Mouse (Mus musculus) embryonic facial prominence, embryonic 15.5 days (tissue): ENCODE measurements at regions not wholly inside any gene's neighbourhood (a gene's known extent, or its start where the extent isn't known, plus 50 kb on each side); places are given as distances from the start of the nearest gene placed in this dataset.
A peak's percentile ranks its signal among the peaks of the same experiment; 100 is the strongest.

ENCODE experiments used
- ATAC-seq: fragments of 200-750 bp; cut with Nextera tagmentation; 2 replicates; pipeline ENCODE4 v1.8.0; 2017; ENCODE audit warnings: low read depth, moderate TSS enrichment; ENCODE audit not compliant: insufficient number of reproducible peaks, low FRiP score, low TSS enrichment
- H3K27ac ChIP-seq: fragments of 300-500 bp; sonication (generic); replicated peaks from 2 replicates; pipeline ENCODE4 v1.5.1; 2015; ENCODE audit warnings: mild to moderate bottlenecking, inconsistent platforms
- H3K27me3 ChIP-seq: fragments of 300-500 bp; sonication (generic); 2 replicates; pipeline ENCODE4 v1.6.1; 2015; ENCODE audit warnings: inconsistent platforms
- H3K36me3 ChIP-seq: fragments of 300-500 bp; sonication (generic); 2 replicates; pipeline ENCODE4 v1.6.1; 2015; ENCODE audit warnings: mild to moderate bottlenecking, inconsistent platforms
- H3K4me1 ChIP-seq: fragments of 300-500 bp; sonication (generic); 2 replicates; pipeline ENCODE4 v1.6.1; 2015; ENCODE audit warnings: inconsistent platforms
- H3K4me2 ChIP-seq: fragments of 300-500 bp; sonication (generic); replicated peaks from 2 replicates; pipeline ENCODE4 v1.6.1; 2015; ENCODE audit warnings: mild to moderate bottlenecking, inconsistent platforms
- H3K4me3 ChIP-seq: fragments of 300-500 bp; sonication (generic); replicated peaks from 2 replicates; pipeline ENCODE4 v1.5.1; 2015; ENCODE audit warnings: mild to moderate bottlenecking, inconsistent platforms
- H3K9ac ChIP-seq: fragments of 300-500 bp; sonication (generic); 2 replicates; pipeline ENCODE4 v1.6.1; 2015; ENCODE audit warnings: inconsistent platforms
- H3K9me3 ChIP-seq: fragments of 300-500 bp; sonication (generic); replicated peaks from 2 replicates; pipeline ENCODE4 v1.6.1; 2016; ENCODE audit warnings: inconsistent platforms
- WGBS: fragments of 180-500 bp; shearing (Covaris S2); methylation state at CpG from one replicate; pipeline ENCODE4 v1.1.7; 2015; 5-methylcytosine and 5-hydroxymethylcytosine counted together

GRCm38 (mm10) chr13:28517161-28517560 is 259.8 kb downstream of the Gm11361 start:
- peaks cover 24% of the 10 kb centered on the region; the same call in 1 of the 2 replicates for H3K4me1 ChIP-seq
- no peaks in the 10 kb centered on the region for H3K36me3 ChIP-seq
- no peak overlapping the region for H3K4me3 ChIP-seq
- H3K9me3 ChIP-seq: no peaks in the 10 kb centered on the region
- no peaks in the 10 kb centered on the region for H3K27me3 ChIP-seq
- no peak overlapping the region; the same call in 1 of the 2 replicates for H3K27ac ChIP-seq
- WGBS: 62% methylated on average over 6 of the region's 6 CpGs
- no peak for ATAC-seq
- no peak overlapping the region for H3K9ac ChIP-seq
- no peak overlapping the region for H3K4me2 ChIP-seq

DNA sequence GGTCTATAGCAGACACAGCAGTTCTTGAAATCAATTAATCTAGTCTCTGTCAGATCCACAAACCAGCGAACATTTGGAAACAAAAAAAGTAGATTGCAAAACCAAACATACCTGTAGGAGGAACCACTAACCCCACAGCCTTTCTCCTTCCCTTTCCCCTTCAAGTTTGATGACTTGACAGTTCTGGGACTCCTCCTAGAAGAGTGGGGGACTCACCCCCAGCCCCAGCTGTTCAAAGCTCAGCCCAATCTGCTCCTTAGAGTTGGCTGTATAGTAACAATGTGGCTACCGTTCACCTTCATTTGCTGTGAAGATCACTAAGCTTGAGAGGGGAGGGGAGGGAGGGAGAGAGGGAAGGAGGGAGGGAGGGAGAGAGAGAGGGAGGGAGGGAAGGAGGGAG is 259.3 kb downstream of the Gm11361 start:
- no peak overlapping the region for H3K4me3 ChIP-seq
- no peak for ATAC-seq
- WGBS: 47% methylated on average over 2 of the region's 2 CpGs
- no peak overlapping the region for H3K9ac ChIP-seq
- H3K36me3 ChIP-seq: no peaks in the 10 kb centered on the region
- peaks cover 22% of the 10 kb centered on the region; the same call in 1 of the 2 replicates for H3K4me1 ChIP-seq
- no peak overlapping the region for H3K4me2 ChIP-seq
- no peak overlapping the region for H3K27ac ChIP-seq
- H3K27me3 ChIP-seq: no peaks in the 10 kb centered on the region
- H3K9me3 ChIP-seq: no peaks in the 10 kb centered on the region

DNA sequence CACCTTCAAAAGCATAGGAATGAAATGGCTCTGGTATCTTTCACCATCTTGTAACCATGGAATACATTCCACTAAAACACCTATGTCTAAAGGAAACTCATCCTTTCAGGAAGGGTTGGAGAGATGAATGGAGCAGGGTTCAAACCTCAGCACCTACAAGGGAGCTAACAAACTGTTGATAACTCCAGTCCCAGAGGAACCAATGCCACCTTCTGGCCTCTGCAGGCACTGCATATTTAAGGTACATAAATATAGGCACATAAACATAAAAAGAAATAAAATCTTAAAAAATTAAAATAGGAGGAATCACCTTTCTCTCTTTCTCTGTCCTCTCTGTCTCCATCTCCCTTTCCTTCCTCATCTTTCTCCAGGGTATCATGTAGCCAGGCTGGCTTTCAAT is 256.9 kb downstream of the Gm11361 start:
- H3K9me3 ChIP-seq: no peaks in the 10 kb centered on the region
- peaks cover 9% of the 10 kb centered on the region; the same call in 1 of the 2 replicates for H3K4me1 ChIP-seq
- no peak overlapping the region for H3K4me2 ChIP-seq
- no peak overlapping the region for H3K4me3 ChIP-seq
- no peaks in the 10 kb centered on the region for H3K36me3 ChIP-seq
- no peak overlapping the region for H3K27ac ChIP-seq
- no peaks in the 10 kb centered on the region for H3K27me3 ChIP-seq
- ATAC-seq: no peak
- no peak overlapping the region for H3K9ac ChIP-seq

- H3K9ac ChIP-seq: no peak overlapping the region
- H3K4me3 ChIP-seq: no peak overlapping the region
- no peaks in the 10 kb centered on the region for H3K27me3 ChIP-seq
- ATAC-seq: no peak
- no peaks in the 10 kb centered on the region for H3K36me3 ChIP-seq
- 90% methylated on average over 7 of the region's 7 CpGs for WGBS
- H3K4me2 ChIP-seq: no peak overlapping the region
- no peaks in the 10 kb centered on the region for H3K9me3 ChIP-seq
- no peak overlapping the region for H3K27ac ChIP-seq
- peaks cover 11% of the 10 kb centered on the region for H3K4me1 ChIP-seq
Measured at GRCm38 (mm10) chr13:28513336-28513735, 256.0 kb downstream of the Gm11361 start.

DNA sequence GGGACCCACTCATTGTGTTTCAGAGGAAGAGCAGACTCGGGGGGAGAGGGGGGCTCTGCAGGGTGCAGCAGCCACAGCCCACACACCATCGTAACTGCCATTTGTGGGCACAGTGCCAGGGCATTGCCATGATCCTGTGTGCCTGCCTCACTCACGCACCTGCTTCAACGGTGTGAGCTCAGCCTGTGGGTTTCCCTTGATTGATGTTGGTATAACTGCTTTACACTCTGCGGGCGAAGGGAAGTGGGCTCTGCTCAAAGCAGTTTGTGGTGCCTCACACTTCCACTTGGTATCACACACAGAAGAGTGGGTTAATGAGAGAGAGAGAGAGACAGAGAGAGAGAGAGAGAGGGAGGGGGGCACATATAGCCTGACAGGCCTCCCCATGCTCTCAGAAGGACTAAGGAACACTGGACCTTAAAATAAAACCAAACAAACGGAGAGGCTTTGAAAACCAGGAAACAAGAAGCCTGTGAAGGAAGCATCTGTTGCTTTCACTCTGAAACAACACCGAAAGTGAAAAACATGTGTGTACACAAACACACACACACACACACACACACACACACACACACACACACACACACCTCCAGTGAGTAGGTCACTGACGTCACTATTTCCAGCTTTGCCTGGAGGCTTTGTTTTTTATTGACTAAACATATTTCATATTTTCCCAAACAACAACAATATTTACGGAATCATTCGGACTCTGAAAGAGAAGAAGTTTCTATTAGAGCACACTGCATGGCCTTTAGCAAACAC is 255.4 kb downstream of the Gm11361 start:
- no peak for ATAC-seq
- no peak overlapping the region for H3K4me3 ChIP-seq

GRCm38 (mm10) chr13:28508184-28508583 is 250.9 kb downstream of the Gm11361 start:
- no peaks in the 10 kb centered on the region for H3K27me3 ChIP-seq
- peaks cover 27% of the 10 kb centered on the region for H3K4me1 ChIP-seq
- H3K9ac ChIP-seq: no peak overlapping the region
- H3K9me3 ChIP-seq: no peaks in the 10 kb centered on the region
- WGBS: 20% methylated on average over 2 of the region's 2 CpGs
- peak overlapping the region; percentile 35; the same call in 1 of the 2 replicates for H3K27ac ChIP-seq
- no peak for ATAC-seq
- no peaks in the 10 kb centered on the region for H3K36me3 ChIP-seq
- H3K4me3 ChIP-seq: no peak overlapping the region
- H3K4me2 ChIP-seq: no peak overlapping the region

More for the DNA sequence above, 255.4 kb downstream of the Gm11361 start:
- WGBS: 63% methylated on average over 11 of the region's 11 CpGs
- no peaks in the 10 kb centered on the region for H3K36me3 ChIP-seq
- no peak overlapping the region for H3K9ac ChIP-seq
- no peaks in the 10 kb centered on the region for H3K9me3 ChIP-seq
- H3K27me3 ChIP-seq: no peaks in the 10 kb centered on the region
- no peak overlapping the region for H3K4me2 ChIP-seq
- H3K4me1 ChIP-seq: peaks cover 16% of the 10 kb centered on the region
- no peak overlapping the region for H3K27ac ChIP-seq

DNA sequence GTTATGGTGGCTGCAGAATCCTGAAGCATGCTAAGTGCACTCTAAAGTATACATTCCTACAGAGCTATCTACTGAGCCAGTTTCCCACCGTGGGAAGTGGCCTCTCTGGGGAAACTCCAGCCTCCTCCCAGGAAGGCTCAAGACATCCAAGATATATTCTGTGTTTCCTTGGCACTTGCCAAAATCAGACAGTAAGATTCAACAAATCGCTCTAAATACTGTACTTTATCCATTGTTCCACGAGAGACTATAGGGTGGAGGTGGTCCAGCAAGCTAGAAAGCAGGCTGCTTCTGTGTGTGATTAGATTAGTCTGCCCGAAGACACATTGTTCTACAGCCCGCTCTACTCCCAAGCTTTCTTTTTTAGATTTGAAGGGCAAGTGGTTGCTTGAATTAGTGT is 250.5 kb downstream of the Gm11361 start:
- Histone ChIP-seq H3K27ac (peak overlapping the region; percentile 35; the same call in 1 of the 2 replicates), H3K4me3 (no peak overlapping the region), H3K27me3 (no peaks in the 10 kb centered on the region), H3K9ac (no peak overlapping the region), H3K9me3 (no peaks in the 10 kb centered on the region), H3K36me3 (no peaks in the 10 kb centered on the region), H3K4me1 (peaks cover 27% of the 10 kb centered on the region), H3K4me2 (no peak overlapping the region)
- ATAC-seq: no peak
- WGBS: 44% methylated on average over 5 of the region's 5 CpGs

- Histone ChIP-seq H3K36me3 (no peaks in the 10 kb centered on the region), H3K9ac (no peak overlapping the region), H3K4me1 (peaks cover 28% of the 10 kb centered on the region), H3K4me2 (no peak overlapping the region), H3K9me3 (no peaks in the 10 kb centered on the region), H3K27me3 (no peaks in the 10 kb centered on the region), H3K4me3 (no peak overlapping the region), H3K27ac (no peak overlapping the region)
- ATAC-seq: no peak
- 31% methylated on average over 3 of the region's 3 CpGs for WGBS
Measured at GRCm38 (mm10) chr13:28504340-28504739, 247.0 kb downstream of the Gm11361 start.

- H3K9me3 ChIP-seq: no peaks in the 10 kb centered on the region
- H3K27ac ChIP-seq: no peak overlapping the region
- no peaks in the 10 kb centered on the region for H3K27me3 ChIP-seq
- H3K4me3 ChIP-seq: no peak overlapping the region
- 38% methylated on average over 2 of the region's 2 CpGs for WGBS
- peak; percentile 43; the same call in 1 of the 2 replicates for ATAC-seq
- no peak overlapping the region for H3K9ac ChIP-seq
- no peaks in the 10 kb centered on the region for H3K36me3 ChIP-seq
- peaks cover 16% of the 10 kb centered on the region for H3K4me1 ChIP-seq
- H3K4me2 ChIP-seq: no peak overlapping the region
Measured at GRCm38 (mm10) chr13:28502171-28502570, 244.8 kb downstream of the Gm11361 start.

DNA sequence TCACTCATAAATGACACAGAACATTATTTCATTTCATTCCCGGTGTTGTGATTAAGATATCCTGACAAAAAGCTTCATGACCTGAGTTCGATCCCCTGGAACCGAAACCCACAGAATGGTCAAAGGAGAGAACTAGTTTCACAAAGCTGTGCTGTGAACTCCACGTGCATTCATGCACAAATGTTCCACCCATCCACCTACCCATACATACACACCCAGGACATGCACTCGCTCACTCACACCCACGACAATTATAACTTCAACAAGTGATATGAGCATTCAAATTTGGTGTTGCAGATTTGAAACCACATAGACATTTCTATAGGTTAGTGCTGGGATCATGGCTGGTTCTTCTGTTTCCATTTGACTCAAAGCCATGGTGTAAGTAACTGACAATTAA is 243.4 kb downstream of the Gm11361 start:
- Histone ChIP-seq H3K27ac (no peak overlapping the region), H3K36me3 (no peaks in the 10 kb centered on the region), H3K9ac (no peak overlapping the region), H3K4me1 (peaks cover 16% of the 10 kb centered on the region), H3K4me3 (no peak overlapping the region), H3K9me3 (no peaks in the 10 kb centered on the region), H3K4me2 (no peak overlapping the region), H3K27me3 (no peaks in the 10 kb centered on the region)
- ATAC-seq: no peak
- 95% methylated on average over 6 of the region's 6 CpGs for WGBS

- no peak for ATAC-seq
- no peaks in the 10 kb centered on the region for H3K9me3 ChIP-seq
- 90% methylated on average over 4 of the region's 4 CpGs for WGBS
- H3K36me3 ChIP-seq: no peaks in the 10 kb centered on the region
- no peak overlapping the region for H3K9ac ChIP-seq
- H3K4me1 ChIP-seq: 0 out of 2 replicates have a peak, but pooled peaks cover 5% of the 10 kb centered on the region
- H3K27ac ChIP-seq: no peak overlapping the region
- no peak overlapping the region for H3K4me3 ChIP-seq
- H3K27me3 ChIP-seq: no peaks in the 10 kb centered on the region
- H3K4me2 ChIP-seq: no peak overlapping the region
Measured at GRCm38 (mm10) chr13:28497483-28497882, 240.2 kb downstream of the Gm11361 start.

- no peak overlapping the region for H3K9ac ChIP-seq
- no peak overlapping the region for H3K27ac ChIP-seq
- no peak overlapping the region for H3K4me2 ChIP-seq
- no peak overlapping the region for H3K4me3 ChIP-seq
- H3K9me3 ChIP-seq: no peaks in the 10 kb centered on the region
- no peaks in the 10 kb centered on the region for H3K4me1 ChIP-seq
- H3K36me3 ChIP-seq: no peaks in the 10 kb centered on the region
- no peaks in the 10 kb centered on the region for H3K27me3 ChIP-seq
- ATAC-seq: no peak
- WGBS: 89% methylated on average over 2 of the region's 2 CpGs
Measured at GRCm38 (mm10) chr13:28492015-28492414, 234.7 kb downstream of the Gm11361 start.
